Mouse (Mus musculus) bone marrow macrophage, adult 2 months (primary cell): Measurements from ENCODE around the gene Pfkp. TPM values are rescaled to one million over a fixed set of nuclear protein-coding genes. Genes with fewer than 3 reads are reported as not detected.

Experiments used
- H3K27ac ChIP-seq: 2 replicates; pipeline ENCODE4 v1.5.1; 2012; ENCODE audit warnings: low read depth, low read length; ENCODE audit not compliant: insufficient read depth
- H3K4me1 ChIP-seq: 2 replicates; pipeline ENCODE4 v1.6.1; 2012; ENCODE audit warnings: low read length; ENCODE audit not compliant: control insufficient read depth, insufficient read depth
- H3K4me3 ChIP-seq: 2 replicates; pipeline ENCODE4 v1.5.1; 2012; ENCODE audit warnings: mild to moderate bottlenecking, low read length, moderate library complexity; ENCODE audit not compliant: insufficient read depth
- CTCF ChIP-seq: IDR thresholded peaks from 2 replicates; pipeline ENCODE4 v1.5.1; 2012; ENCODE audit warnings: low read depth, mild to moderate bottlenecking, low read length, moderate library complexity
- POLR2A ChIP-seq: IDR thresholded peaks from 2 replicates; pipeline ENCODE4 v1.6.1; 2012; ENCODE audit warnings: mild to moderate bottlenecking, low read depth, low read length, borderline replicate concordance
- polyA plus RNA-seq: library from polyadenylated mRNA; stranded (reverse); fragments of >200 nt; gene quantifications from 2 replicates; pipeline ENCODE4 v1.2.4, GENCODE M21; 2012; ENCODE audit not compliant: missing spikeins, insufficient read depth, insufficient read length

The Pfkp gene
- polyA plus RNA-seq, 1 experiment = 49.3 TPM

- TF ChIP-seq POLR2A = no peak
- no peak for TF ChIP-seq CTCF
- H3K27ac ChIP-seq = no peak overlapping the region
- H3K4me1 ChIP-seq = no peaks in the 10 kb centered on the region
- H3K4me3 ChIP-seq = no peak overlapping the region
Observed at GRCm38 (mm10) chr13:6590846-6591245, 57.7 kb downstream of the Pfkp start.

- TF ChIP-seq POLR2A (no peak), CTCF (no peak)
- Histone ChIP-seq H3K4me3 (no peak overlapping the region), H3K27ac (no peak overlapping the region), H3K4me1 (no peaks in the 10 kb centered on the region)
Observed at GRCm38 (mm10) chr13:6586009-6586408, 62.6 kb downstream of the Pfkp start.

GRCm38 (mm10) chr13:6583499-6584125 is 65.0 kb downstream of the Pfkp start:
- Histone ChIP-seq H3K4me3 (no peak overlapping the region), H3K4me1 (no peaks in the 10 kb centered on the region), H3K27ac (no peak overlapping the region)
- TF ChIP-seq POLR2A (no peak), CTCF (no peak)

GRCm38 (mm10) chr13:6575920-6576509 is 72.6 kb downstream of the Pfkp start:
- Histone ChIP-seq H3K4me1 (no peaks in the 10 kb centered on the region), H3K27ac (no peak overlapping the region), H3K4me3 (no peak overlapping the region)
- TF ChIP-seq POLR2A = no peak
- TF ChIP-seq CTCF = no peak

GRCm38 (mm10) chr13:6565571-6565970 is 83.0 kb downstream of the Pfkp start:
- TF ChIP-seq CTCF (no peak), POLR2A (no peak)
- 0 out of 2 replicates have a peak, but pooled peaks cover 2% of the 10 kb centered on the region for H3K4me1 ChIP-seq
- no peak overlapping the region for H3K27ac ChIP-seq
- no peak overlapping the region for H3K4me3 ChIP-seq

- Histone ChIP-seq H3K4me3 (no peak overlapping the region), H3K27ac (no peak overlapping the region), H3K4me1 (no peaks in the 10 kb centered on the region)
- no peak for TF ChIP-seq POLR2A
- TF ChIP-seq CTCF = no peak
Observed at GRCm38 (mm10) chr13:6562409-6562808, 86.2 kb downstream of the Pfkp start.

- Histone ChIP-seq H3K4me3 (no peak overlapping the region), H3K4me1 (no peaks in the 10 kb centered on the region), H3K27ac (no peak overlapping the region)
- TF ChIP-seq CTCF = no peak
- TF ChIP-seq POLR2A = no peak
Observed at GRCm38 (mm10) chr13:6557771-6558170, 90.8 kb downstream of the Pfkp start.

GRCm38 (mm10) chr13:6555656-6556055 is 92.9 kb downstream of the Pfkp start:
- no peak overlapping the region for H3K4me3 ChIP-seq
- no peaks in the 10 kb centered on the region for H3K4me1 ChIP-seq
- TF ChIP-seq CTCF (no peak), POLR2A (no peak)
- H3K27ac ChIP-seq = no peak overlapping the region

GRCm38 (mm10) chr13:6553708-6554107 is 94.9 kb downstream of the Pfkp start:
- TF ChIP-seq CTCF (no peak), POLR2A (no peak)
- peaks cover 4% of the 10 kb centered on the region for H3K4me1 ChIP-seq

GRCm38 (mm10) chr13:6535287-6535932 is 113.2 kb downstream of the Pfkp start:
- H3K27ac ChIP-seq = no peak overlapping the region
- TF ChIP-seq CTCF = no peak
- no peak for TF ChIP-seq POLR2A
- H3K4me3 ChIP-seq = no peak overlapping the region
- no peaks in the 10 kb centered on the region for H3K4me1 ChIP-seq

More at GRCm38 (mm10) chr13:6553708-6554107, 94.9 kb downstream of the Pfkp start:
- H3K27ac ChIP-seq = no peak overlapping the region
- no peak overlapping the region for H3K4me3 ChIP-seq

GRCm38 (mm10) chr13:6532683-6533082 is 115.9 kb downstream of the Pfkp start:
- no peak for TF ChIP-seq POLR2A
- TF ChIP-seq CTCF = no peak
- no peaks in the 10 kb centered on the region for H3K4me1 ChIP-seq
- H3K4me3 ChIP-seq = no peak overlapping the region
- H3K27ac ChIP-seq = no peak overlapping the region

Other genes with a start within 250 kb of the Pfkp start
- gene Pitrm1, start 100.6 kb downstream of the Pfkp start, polyA plus RNA-seq = 27.9 and 28.4 TPM in 2 replicates